Mouse (Mus musculus): ENCODE measurements at regions not wholly inside any gene's neighbourhood (a gene's known extent, or its start where the extent isn't known, plus 50 kb on each side); places are given as distances from the start of the nearest gene placed in this dataset.

DNA sequence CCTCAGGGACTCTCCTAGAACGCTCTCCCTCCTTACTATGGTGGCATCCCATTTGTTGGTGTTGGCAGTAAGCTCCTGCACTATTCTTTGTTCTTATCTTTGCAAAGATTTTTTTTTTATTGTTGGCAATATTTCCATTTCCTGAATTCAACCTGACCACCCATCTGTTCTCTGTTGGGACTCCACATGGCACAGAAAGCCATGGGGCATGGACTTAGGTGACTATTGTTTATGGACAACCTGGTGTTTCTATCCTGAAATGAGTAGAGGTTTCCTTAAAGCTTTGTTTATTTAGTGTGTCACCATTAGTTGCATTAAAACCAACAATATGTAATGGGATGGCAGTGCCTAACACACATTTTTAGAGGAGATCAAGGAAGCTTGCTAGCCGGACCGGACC is 112.6 kb upstream of the Arg1 start:
- no peak overlapping the region for H3K4me3 ChIP-seq (ENCODE audit: low read length)
- no peaks in the 10 kb centered on the region for H3K9me3 ChIP-seq (ENCODE audit: control insufficient read depth, low read length)
- no peak overlapping the region for H3K9ac ChIP-seq (ENCODE audit: low read length)
- no peaks in the 10 kb centered on the region for H3K27me3 ChIP-seq (ENCODE audit: control insufficient read depth, insufficient read depth, low read depth, low read length)
- H3K36me3 ChIP-seq (ENCODE audit: control insufficient read depth, insufficient read depth, low read length), result no peaks in the 10 kb centered on the region
- 94% methylated on average over 3 of the region's 3 CpGs for WGBS
- no peak for ATAC-seq (ENCODE audit: low read depth)
- no peak overlapping the region for H3K4me2 ChIP-seq (ENCODE audit: low read depth, low read length)
- H3K27ac ChIP-seq (ENCODE audit: low read length), result no peak overlapping the region
- H3K4me1 ChIP-seq (replicated peaks; ENCODE audit: control insufficient read depth, insufficient read depth, low read length), result no peaks in the 10 kb centered on the region

DNA sequence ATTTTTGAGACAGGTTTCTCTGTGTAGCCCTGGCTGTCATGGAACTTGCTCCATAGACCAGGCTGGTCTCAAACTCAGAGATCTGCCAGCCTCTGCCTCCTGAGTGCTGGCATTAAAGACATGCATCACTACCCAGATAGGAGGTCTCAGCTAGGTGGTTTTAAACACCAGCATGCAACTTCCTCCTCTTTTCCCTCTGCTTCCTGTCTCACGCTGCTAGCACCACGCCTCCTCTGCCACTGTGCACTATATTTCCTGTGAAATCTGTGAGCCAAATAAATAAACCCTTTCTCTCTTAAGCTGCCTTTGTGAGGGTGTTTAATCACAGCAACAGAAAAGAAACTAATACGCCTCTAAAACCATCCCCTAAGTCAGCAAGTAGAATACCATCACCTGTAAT is 109.6 kb upstream of the Arg1 start:
- H3K4me2 ChIP-seq (ENCODE audit: low read depth, low read length), result no peak overlapping the region
- H3K4me3 ChIP-seq (ENCODE audit: low read length), result no peak overlapping the region
- no peak overlapping the region for H3K27ac ChIP-seq (ENCODE audit: low read length)
- no peak overlapping the region for H3K9ac ChIP-seq (ENCODE audit: low read length)
- H3K27me3 ChIP-seq (ENCODE audit: control insufficient read depth, insufficient read depth, low read depth, low read length), result no peaks in the 10 kb centered on the region
- no peaks in the 10 kb centered on the region for H3K36me3 ChIP-seq (ENCODE audit: control insufficient read depth, insufficient read depth, low read length)
- ATAC-seq (ENCODE audit: low read depth), result no peak
- 75% methylated on average over 3 of the region's 3 CpGs for WGBS
- no peaks in the 10 kb centered on the region for H3K4me1 ChIP-seq (replicated peaks; ENCODE audit: control insufficient read depth, insufficient read depth, low read length)
- H3K9me3 ChIP-seq (ENCODE audit: control insufficient read depth, low read length), result no peaks in the 10 kb centered on the region

DNA sequence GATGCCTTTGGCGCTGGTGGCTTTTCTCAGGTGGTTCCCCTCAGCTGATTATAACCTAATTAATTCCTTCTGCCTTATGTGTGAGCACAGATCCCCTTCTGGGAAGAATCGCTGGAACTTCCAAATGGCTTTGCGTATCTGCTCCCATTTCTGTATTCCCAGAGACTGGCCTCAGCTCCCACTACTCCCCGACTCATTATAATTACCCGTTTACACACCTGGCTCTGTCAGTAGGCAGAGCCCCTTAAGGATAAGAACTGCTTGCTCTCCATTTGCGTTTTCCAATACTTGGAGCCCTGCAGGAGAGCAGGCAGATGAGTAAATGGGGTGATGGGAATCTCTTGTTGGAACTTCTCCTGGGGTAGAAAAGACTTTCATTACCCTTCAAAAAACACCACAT is 108.1 kb upstream of the Arg1 start:
- Histone ChIP-seq H3K9ac (ENCODE audit: low read length) (no peak overlapping the region), H3K4me1 (replicated peaks; ENCODE audit: control insufficient read depth, insufficient read depth, low read length) (no peaks in the 10 kb centered on the region), H3K4me3 (ENCODE audit: low read length) (no peak overlapping the region), H3K27ac (ENCODE audit: low read length) (no peak overlapping the region), H3K4me2 (ENCODE audit: low read depth, low read length) (no peak overlapping the region), H3K27me3 (ENCODE audit: control insufficient read depth, insufficient read depth, low read depth, low read length) (no peaks in the 10 kb centered on the region), H3K36me3 (ENCODE audit: control insufficient read depth, insufficient read depth, low read length) (no peaks in the 10 kb centered on the region), H3K9me3 (ENCODE audit: control insufficient read depth, low read length) (no peaks in the 10 kb centered on the region)
- WGBS, result 76% methylated on average over 6 of the region's 6 CpGs
- ATAC-seq (ENCODE audit: low read depth), result no peak

DNA sequence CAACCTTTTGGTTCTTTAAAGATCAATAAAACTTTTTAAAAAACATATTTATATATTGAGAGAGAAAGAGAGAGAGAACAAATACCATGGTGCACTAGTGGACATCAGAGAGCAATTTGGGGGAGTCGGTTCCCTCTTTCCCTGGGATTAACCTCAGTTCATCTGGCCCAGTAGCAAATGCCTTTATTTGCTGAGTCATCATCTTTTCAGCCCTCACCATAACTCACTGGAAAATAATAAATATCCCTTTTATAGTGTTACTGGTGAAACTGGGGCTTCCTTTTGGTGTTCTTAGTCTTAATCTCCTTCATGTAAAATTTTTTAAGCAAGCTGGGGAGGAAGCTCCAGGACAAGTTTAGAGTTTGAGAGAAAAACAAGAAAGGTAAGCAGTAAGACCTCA is 105.3 kb upstream of the Arg1 start:
- no peak overlapping the region for H3K4me3 ChIP-seq (ENCODE audit: low read length)
- H3K27me3 ChIP-seq (ENCODE audit: control insufficient read depth, insufficient read depth, low read depth, low read length), result no peaks in the 10 kb centered on the region
- ATAC-seq (ENCODE audit: low read depth), result no peak
- WGBS, result 72% methylated on average over 1 of the region's 1 CpGs
- H3K9me3 ChIP-seq (ENCODE audit: control insufficient read depth, low read length), result no peaks in the 10 kb centered on the region
- H3K36me3 ChIP-seq (ENCODE audit: control insufficient read depth, insufficient read depth, low read length), result no peaks in the 10 kb centered on the region
- no peak overlapping the region for H3K27ac ChIP-seq (ENCODE audit: low read length)
- no peak overlapping the region for H3K4me2 ChIP-seq (ENCODE audit: low read depth, low read length)
- no peak overlapping the region for H3K9ac ChIP-seq (ENCODE audit: low read length)
- no peaks in the 10 kb centered on the region for H3K4me1 ChIP-seq (replicated peaks; ENCODE audit: control insufficient read depth, insufficient read depth, low read length)

DNA sequence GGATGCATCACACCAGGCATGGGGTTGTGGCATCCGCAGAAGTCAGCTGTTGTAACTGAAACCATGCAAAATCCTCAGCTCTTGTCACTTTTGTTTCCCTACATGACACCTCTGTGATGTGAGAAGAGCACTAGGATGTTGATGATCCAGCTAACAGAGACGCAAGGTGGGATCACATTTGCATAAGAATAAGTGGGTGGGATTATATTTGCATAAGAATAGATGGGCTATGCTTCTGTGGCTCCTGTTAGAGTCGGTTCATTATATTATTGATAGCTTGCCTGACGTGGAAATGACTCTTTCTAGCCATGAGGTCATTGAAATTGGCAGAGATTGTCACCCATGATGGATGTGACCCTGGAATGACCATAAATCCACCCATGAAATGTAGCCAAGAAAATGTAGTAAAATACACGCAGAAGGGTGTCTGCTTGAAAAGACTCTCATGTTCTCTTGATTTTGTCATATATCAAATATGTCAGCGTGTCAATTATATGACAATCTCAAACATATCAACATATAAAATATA is 102.2 kb upstream of the Arg1 start:
- Histone ChIP-seq H3K4me3 (ENCODE audit: low read length) (no peak overlapping the region), H3K4me1 (replicated peaks; ENCODE audit: control insufficient read depth, insufficient read depth, low read length) (no peaks in the 10 kb centered on the region), H3K36me3 (ENCODE audit: control insufficient read depth, insufficient read depth, low read length) (no peaks in the 10 kb centered on the region), H3K27me3 (ENCODE audit: control insufficient read depth, insufficient read depth, low read depth, low read length) (no peaks in the 10 kb centered on the region), H3K27ac (ENCODE audit: low read length) (no peak overlapping the region), H3K9me3 (ENCODE audit: control insufficient read depth, low read length) (no peaks in the 10 kb centered on the region), H3K4me2 (ENCODE audit: low read depth, low read length) (no peak overlapping the region), H3K9ac (ENCODE audit: low read length) (no peak overlapping the region)
- 62% methylated on average over 6 of the region's 6 CpGs for WGBS
- no peak for ATAC-seq (ENCODE audit: low read depth)

DNA sequence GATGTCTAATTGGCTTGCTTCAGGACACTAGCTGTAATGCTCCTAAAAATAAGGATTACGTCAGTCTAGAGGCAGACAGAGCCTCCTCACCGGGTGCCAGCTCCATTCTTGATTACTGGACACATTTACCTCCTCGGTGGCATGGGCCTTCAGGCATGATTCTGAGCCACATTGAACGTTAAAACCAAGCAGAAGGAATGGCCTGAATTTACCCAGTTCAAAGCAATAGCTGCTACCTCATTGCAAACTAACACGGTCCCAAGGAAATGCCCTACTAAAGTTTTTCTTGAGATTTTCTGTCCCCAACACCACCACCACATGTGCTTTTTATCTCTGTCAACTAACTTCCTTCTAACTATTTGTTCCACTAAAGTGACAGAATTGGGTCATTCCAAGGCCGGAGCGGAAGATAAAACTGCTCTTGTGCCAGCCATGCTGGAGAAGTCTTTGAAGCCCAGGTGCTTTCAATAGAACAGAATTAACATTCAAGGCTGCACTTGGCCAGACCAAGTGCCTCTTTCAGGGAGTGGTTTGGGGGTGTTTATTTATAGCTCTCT is 96.4 kb upstream of the Arg1 start:
- no peaks in the 10 kb centered on the region for H3K9me3 ChIP-seq (ENCODE audit: control insufficient read depth, low read length)
- no peak overlapping the region for H3K9ac ChIP-seq (ENCODE audit: low read length)
- WGBS, result 47% methylated on average over 7 of the region's 7 CpGs
- no peaks in the 10 kb centered on the region for H3K27me3 ChIP-seq (ENCODE audit: control insufficient read depth, insufficient read depth, low read depth, low read length)
- H3K4me1 ChIP-seq (replicated peaks; ENCODE audit: control insufficient read depth, insufficient read depth, low read length), result no peaks in the 10 kb centered on the region
- no peak overlapping the region for H3K4me2 ChIP-seq (ENCODE audit: low read depth, low read length)
- no peak for ATAC-seq (ENCODE audit: low read depth)
- H3K27ac ChIP-seq (ENCODE audit: low read length), result no peak overlapping the region
- H3K4me3 ChIP-seq (ENCODE audit: low read length), result no peak overlapping the region
- no peaks in the 10 kb centered on the region for H3K36me3 ChIP-seq (ENCODE audit: control insufficient read depth, insufficient read depth, low read length)

DNA sequence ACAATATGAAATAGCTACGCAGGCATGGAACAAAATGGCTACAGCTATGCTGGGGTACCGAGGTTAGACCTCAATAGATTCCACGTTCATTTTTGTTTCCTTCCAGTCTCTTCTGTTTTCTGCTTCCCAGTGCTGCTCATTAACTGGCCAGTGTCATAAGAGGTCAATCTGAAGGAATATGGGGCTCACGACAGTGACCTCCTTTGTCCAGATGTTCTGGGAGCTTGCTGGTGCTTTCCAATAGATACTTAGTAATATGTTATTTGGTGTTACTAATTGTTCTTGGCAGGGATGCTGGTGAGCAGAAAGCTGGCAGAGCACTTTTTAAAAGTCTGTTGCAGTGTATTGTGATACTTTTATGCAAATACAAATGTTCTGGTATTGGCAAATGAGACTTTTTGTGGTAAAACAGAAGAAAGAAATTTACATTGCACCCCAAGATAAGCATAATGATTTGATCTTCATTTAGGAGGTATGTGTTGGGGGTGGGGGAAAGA is 95.8 kb upstream of the Arg1 start:
- H3K4me3 ChIP-seq (ENCODE audit: low read length), result no peak overlapping the region
- no peak overlapping the region for H3K4me2 ChIP-seq (ENCODE audit: low read depth, low read length)
- H3K9me3 ChIP-seq (ENCODE audit: control insufficient read depth, low read length), result no peaks in the 10 kb centered on the region
- H3K36me3 ChIP-seq (ENCODE audit: control insufficient read depth, insufficient read depth, low read length), result no peaks in the 10 kb centered on the region
- no peak overlapping the region for H3K27ac ChIP-seq (ENCODE audit: low read length)
- no peaks in the 10 kb centered on the region for H3K4me1 ChIP-seq (replicated peaks; ENCODE audit: control insufficient read depth, insufficient read depth, low read length)
- no peak overlapping the region for H3K9ac ChIP-seq (ENCODE audit: low read length)
- 81% methylated on average over 4 of the region's 4 CpGs for WGBS
- no peaks in the 10 kb centered on the region for H3K27me3 ChIP-seq (ENCODE audit: control insufficient read depth, insufficient read depth, low read depth, low read length)
- ATAC-seq (ENCODE audit: low read depth), result no peak

DNA sequence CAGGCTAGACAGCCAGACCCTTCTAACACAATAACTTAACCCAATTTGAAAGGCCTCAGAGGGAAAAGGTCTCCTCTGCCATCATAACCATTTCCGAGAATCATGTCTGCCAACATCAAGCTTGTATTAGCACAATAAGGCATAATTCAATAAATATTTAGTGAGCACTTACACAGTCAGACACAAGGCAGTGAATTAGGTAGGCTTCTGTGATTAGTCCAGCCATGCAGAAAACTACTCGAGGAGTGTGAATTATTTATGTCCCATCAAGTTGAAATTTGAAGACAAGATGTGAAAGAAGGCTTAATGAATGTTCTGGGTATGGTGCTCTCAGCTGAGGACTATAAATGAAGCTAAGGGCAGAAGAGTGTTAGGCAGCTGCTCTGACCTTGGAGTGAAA is 91.7 kb upstream of the Arg1 start:
- Histone ChIP-seq H3K4me2 (ENCODE audit: low read depth, low read length) (no peak overlapping the region), H3K4me3 (ENCODE audit: low read length) (no peak overlapping the region), H3K36me3 (ENCODE audit: control insufficient read depth, insufficient read depth, low read length) (no peaks in the 10 kb centered on the region), H3K9ac (ENCODE audit: low read length) (no peak overlapping the region), H3K4me1 (replicated peaks; ENCODE audit: control insufficient read depth, insufficient read depth, low read length) (no peaks in the 10 kb centered on the region), H3K9me3 (ENCODE audit: control insufficient read depth, low read length) (no peaks in the 10 kb centered on the region), H3K27me3 (ENCODE audit: control insufficient read depth, insufficient read depth, low read depth, low read length) (no peaks in the 10 kb centered on the region), H3K27ac (ENCODE audit: low read length) (no peak overlapping the region)
- ATAC-seq (ENCODE audit: low read depth), result no peak
- WGBS, result 67% methylated on average over 2 of the region's 2 CpGs

DNA sequence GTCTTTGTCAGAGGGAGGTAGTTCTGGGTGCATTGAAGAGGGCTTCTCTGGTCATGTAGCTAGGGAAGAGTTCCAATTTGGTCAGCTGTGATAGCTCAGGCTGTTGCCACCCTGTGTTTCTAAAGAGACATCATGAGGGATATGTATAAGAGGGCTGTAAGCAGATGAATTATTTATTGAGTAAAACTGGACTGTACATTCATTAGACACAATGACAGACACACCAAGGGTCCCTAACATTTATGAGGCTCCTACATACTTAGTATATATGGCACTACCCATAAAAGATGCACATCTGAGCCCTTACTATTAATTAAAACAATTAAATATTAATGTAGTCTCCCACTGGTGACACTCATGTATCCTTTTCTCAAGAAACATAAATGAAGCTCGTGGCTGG is 90.6 kb upstream of the Arg1 start:
- ATAC-seq (ENCODE audit: low read depth), result no peak
- no peaks in the 10 kb centered on the region for H3K27me3 ChIP-seq (ENCODE audit: control insufficient read depth, insufficient read depth, low read depth, low read length)
- 83% methylated on average over 1 of the region's 1 CpGs for WGBS
- no peaks in the 10 kb centered on the region for H3K36me3 ChIP-seq (ENCODE audit: control insufficient read depth, insufficient read depth, low read length)
- no peaks in the 10 kb centered on the region for H3K9me3 ChIP-seq (ENCODE audit: control insufficient read depth, low read length)
- no peak overlapping the region for H3K27ac ChIP-seq (ENCODE audit: low read length)
- H3K4me3 ChIP-seq (ENCODE audit: low read length), result no peak overlapping the region
- H3K4me1 ChIP-seq (replicated peaks; ENCODE audit: control insufficient read depth, insufficient read depth, low read length), result no peaks in the 10 kb centered on the region
- no peak overlapping the region for H3K4me2 ChIP-seq (ENCODE audit: low read depth, low read length)
- H3K9ac ChIP-seq (ENCODE audit: low read length), result no peak overlapping the region

DNA sequence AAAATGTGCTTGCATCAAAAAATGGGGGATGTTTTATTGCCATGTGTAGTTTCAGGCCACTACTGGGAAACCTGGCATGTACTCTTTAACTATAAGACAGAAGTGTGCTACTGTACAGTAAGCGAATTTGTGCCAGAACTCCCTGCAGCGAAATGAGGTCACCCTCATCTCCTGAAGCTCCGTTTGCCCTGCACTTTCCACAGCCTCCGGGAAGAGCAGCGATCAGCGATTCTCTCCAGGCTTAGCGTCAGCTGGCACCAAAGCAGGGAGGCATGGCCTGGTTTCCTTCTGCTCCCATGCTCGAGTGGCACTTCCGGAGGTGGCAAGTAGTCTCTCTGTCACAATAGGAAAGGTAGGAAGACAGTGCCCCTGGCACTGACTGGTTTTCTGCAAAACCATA is 88.8 kb upstream of the Arg1 start:
- Histone ChIP-seq H3K9me3 (ENCODE audit: control insufficient read depth, low read length) (no peaks in the 10 kb centered on the region), H3K4me2 (ENCODE audit: low read depth, low read length) (no peak overlapping the region), H3K4me1 (replicated peaks; ENCODE audit: control insufficient read depth, insufficient read depth, low read length) (no peaks in the 10 kb centered on the region), H3K27me3 (ENCODE audit: control insufficient read depth, insufficient read depth, low read depth, low read length) (no peaks in the 10 kb centered on the region), H3K27ac (ENCODE audit: low read length) (no peak overlapping the region), H3K4me3 (ENCODE audit: low read length) (no peak overlapping the region), H3K9ac (ENCODE audit: low read length) (no peak overlapping the region), H3K36me3 (ENCODE audit: control insufficient read depth, insufficient read depth, low read length) (no peaks in the 10 kb centered on the region)
- no peak for ATAC-seq (ENCODE audit: low read depth)
- WGBS, result 67% methylated on average over 9 of the region's 9 CpGs
